Mouse (Mus musculus): ENCODE measurements around the gene Sparcl1.

DNA sequence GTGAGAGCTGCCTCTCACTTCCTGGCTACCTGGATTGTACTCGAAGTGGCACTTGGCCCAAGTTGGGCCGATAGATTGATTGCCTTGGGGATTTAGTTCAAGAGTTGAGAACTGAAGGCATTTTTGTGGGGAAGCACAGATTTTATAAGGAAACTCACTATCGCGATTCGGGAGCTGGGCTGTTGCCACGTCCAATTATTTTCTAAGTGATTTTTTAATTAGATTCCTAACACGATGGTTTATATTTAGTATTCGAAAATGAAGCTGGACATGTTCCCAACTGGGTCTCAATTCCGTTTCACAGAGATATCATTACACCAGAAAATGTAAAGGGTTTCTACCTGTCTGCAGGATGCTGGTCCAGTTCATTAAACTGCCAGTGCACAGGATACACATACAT is 28.2 kb downstream of the Sparcl1 start:
- TF ChIP-seq CTCF (IDR thresholded peaks at IDR 0.05; ENCODE audit: low read depth), result no peak
- no peak for TF ChIP-seq EP300 (optimal IDR thresholded peaks at IDR 0.05)
